ENCODE assay signal across 8 mouse cellular contexts in the genomic region with DNA sequence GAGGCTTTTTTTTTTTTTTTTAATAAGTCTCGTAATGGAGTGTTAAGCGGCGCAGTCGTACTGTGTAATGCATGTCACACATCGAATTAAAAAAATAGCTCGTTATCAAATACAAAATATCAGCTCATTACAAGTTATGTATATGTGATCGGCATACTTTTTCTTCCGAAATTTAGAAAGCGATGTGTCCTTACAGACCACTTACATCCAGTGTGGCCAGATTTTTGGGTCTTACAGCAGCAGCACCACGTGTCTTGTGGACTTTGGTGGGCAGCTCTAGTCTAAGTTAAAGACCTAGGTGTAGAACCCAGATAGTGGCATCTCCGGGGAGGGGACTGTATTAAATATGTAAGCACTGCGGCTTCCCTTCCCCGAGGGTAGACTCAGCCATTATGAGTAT. TPM values are rescaled to one million over a fixed set of nuclear protein-coding genes. Genes with fewer than 3 reads are reported as not detected.
DNase-seq lines count a peak whose midpoint lies in the region; ATAC-seq and TF ChIP-seq lines count a peak whose summit lies in the region.

No protein-coding gene starts in this region.

- peaks cover 16% of the 10 kb centered on the region for H3K36me3 ChIP-seq in heart, embryonic 15.5 days
- peaks cover 18% of the 10 kb centered on the region for H3K36me3 ChIP-seq in liver, embryonic 12.5 days
- peaks cover 13% of the 10 kb centered on the region; the same call in 1 of the 2 replicates for H3K36me3 ChIP-seq in stomach, embryonic 14.5 days (ENCODE audit: control insufficient read depth, insufficient read depth, low read length)

- peaks cover 22% of the 10 kb centered on the region for H3K4me1 ChIP-seq in bone marrow macrophage, adult 2 months (ENCODE audit: control insufficient read depth, insufficient read depth, low read length)
- peaks cover 30% of the 10 kb centered on the region for H3K4me1 ChIP-seq in heart, embryonic 15.5 days (replicated peaks)
- H3K4me1 ChIP-seq in liver, embryonic 12.5 days = peaks cover 29% of the 10 kb centered on the region
- H3K4me1 ChIP-seq in stomach, embryonic 14.5 days (ENCODE audit: control insufficient read depth, insufficient read depth, low read length) = peaks cover 12% of the 10 kb centered on the region; the same call in 1 of the 2 replicates

- H3K27me3 ChIP-seq in heart, embryonic 15.5 days = no peaks in the 10 kb centered on the region
- H3K27me3 ChIP-seq in liver, embryonic 12.5 days (replicated peaks) = no peaks in the 10 kb centered on the region
- no peaks in the 10 kb centered on the region for H3K27me3 ChIP-seq in stomach, embryonic 14.5 days (ENCODE audit: control insufficient read depth, insufficient read depth, low read length)

- 2% methylated on average over 13 of the region's 13 CpGs for WGBS in heart, embryonic 15.5 days
- WGBS in liver, embryonic 12.5 days (ENCODE audit: insufficient replicate concordance) = under 1% methylated on average over 13 of the region's 13 CpGs
- WGBS in stomach, embryonic 14.5 days = 1% methylated on average over 13 of the region's 13 CpGs

- H3K4me3 ChIP-seq in bone marrow macrophage, adult 2 months (ENCODE audit: insufficient read depth, low read length) = peak overlapping the region; percentile 81
- H3K4me3 ChIP-seq in heart, embryonic 15.5 days = peak overlapping the region; percentile 91
- H3K4me3 ChIP-seq in liver, embryonic 12.5 days = peak overlapping the region; percentile 95
- H3K4me3 ChIP-seq in stomach, embryonic 14.5 days (ENCODE audit: low read depth, low read length) = peak overlapping the region; percentile 91

- peak overlapping the region; percentile 84; the same call in 1 of the 2 replicates for H3K27ac ChIP-seq in bone marrow macrophage, adult 2 months (ENCODE audit: insufficient read depth, low read depth, low read length)
- peak overlapping the region; percentile 92 for H3K27ac ChIP-seq in heart, embryonic 15.5 days
- peak overlapping the region; percentile 90 for H3K27ac ChIP-seq in liver, embryonic 12.5 days
- H3K27ac ChIP-seq in stomach, embryonic 14.5 days (ENCODE audit: low read length) = peak overlapping the region; percentile 89; the same call in 1 of the 2 replicates

- H3K9ac ChIP-seq in heart, embryonic 15.5 days = peak overlapping the region; percentile 93
- H3K9ac ChIP-seq in liver, embryonic 12.5 days = peak overlapping the region; percentile 92
- H3K9ac ChIP-seq in stomach, embryonic 14.5 days (replicated peaks; ENCODE audit: low read depth, low read length) = peak overlapping the region; percentile 82

- TF ChIP-seq POLR2A in bone marrow macrophage, adult 2 months (IDR thresholded peaks at IDR 0.05; ENCODE audit: borderline replicate concordance, low read depth, low read length) = no peak

- H3K9me3 ChIP-seq in heart, embryonic 15.5 days (replicated peaks) = no peaks in the 10 kb centered on the region
- no peaks in the 10 kb centered on the region for H3K9me3 ChIP-seq in liver, embryonic 12.5 days (replicated peaks)
- H3K9me3 ChIP-seq in stomach, embryonic 14.5 days (ENCODE audit: control insufficient read depth, low read depth, low read length) = no peaks in the 10 kb centered on the region

- peak; percentile 22 for DNase-seq in kidney, adult 9 months
- DNase-seq in kidney, adult 11 months = no peak
- no peak for DNase-seq in layer of hippocampus, adult 18-20 months (ENCODE audit: low spot score in 2 of 2)
- DNase-seq in adrenal gland, adult 8-10 months = no peak

- TF ChIP-seq CTCF in bone marrow macrophage, adult 2 months (IDR thresholded peaks at IDR 0.05; ENCODE audit: low read depth, low read length) = no peak

- peak overlapping the region; percentile 76 for H3K4me2 ChIP-seq in heart, embryonic 15.5 days
- peak overlapping the region; percentile 83 for H3K4me2 ChIP-seq in liver, embryonic 12.5 days
- peak overlapping the region; percentile 62 for H3K4me2 ChIP-seq in stomach, embryonic 14.5 days (replicated peaks; ENCODE audit: low read depth, low read length)

- ATAC-seq in heart, embryonic 15.5 days (replicated peaks; ENCODE audit: insufficient number of reproducible peaks, insufficient read depth, low FRiP score, low read depth) = no peak
- ATAC-seq in liver, embryonic 12.5 days = peak; percentile 16; the same call in 1 of the 2 replicates
- ATAC-seq in stomach, embryonic 14.5 days (ENCODE audit: insufficient number of reproducible peaks, insufficient read depth, low FRiP score, low read depth) = no peak

RNA-seq across cellular contexts. Expression of gene Ttc17, which starts 0.5 kb away (rescaled TPM):
- polyA plus RNA-seq in bone marrow macrophage, adult 2 months (2012; ENCODE audit: insufficient read depth, insufficient read length, missing spikeins) = 34.5 and 38.7 TPM in 2 replicates
- polyA plus RNA-seq in heart, embryonic 15.5 days (2015; fragmentation: Nextera tagmentation; extraction: Ambion mirVana) = 14.6 and 16.0 TPM in 2 replicates
- polyA plus RNA-seq in liver, embryonic 12.5 days (2016; fragmentation: Nextera tagmentation; extraction: Ambion mirVana) = 8.2 TPM in 2 replicates
- 18.8 and 21.6 TPM in 2 replicates for polyA plus RNA-seq in stomach, embryonic 14.5 days (2014; fragmentation: Nextera tagmentation; extraction: Ambion mirVana)
- total RNA-seq in layer of hippocampus, adult 18-20 months (2021) = 10 to 100 TPM; 35.6 to 43.3 TPM
- 10 to 100 TPM; 38.5 to 48.4 (median 41.7) TPM for total RNA-seq in adrenal gland, adult 8-10 months (2022)

RNA-seq across cellular contexts. Expression of gene Api5, which starts 30.9 kb away (rescaled TPM):
- polyA plus RNA-seq in bone marrow macrophage, adult 2 months (2012; ENCODE audit: insufficient read depth, insufficient read length, missing spikeins) = 59.2 and 59.6 TPM in 2 replicates
- 70.0 and 84.7 TPM in 2 replicates for polyA plus RNA-seq in heart, embryonic 15.5 days (2015; fragmentation: Nextera tagmentation; extraction: Ambion mirVana)
- 131 and 133 TPM in 2 replicates for polyA plus RNA-seq in liver, embryonic 12.5 days (2016; fragmentation: Nextera tagmentation; extraction: Ambion mirVana)
- 147 and 159 TPM in 2 replicates for polyA plus RNA-seq in stomach, embryonic 14.5 days (2014; fragmentation: Nextera tagmentation; extraction: Ambion mirVana)
- total RNA-seq in layer of hippocampus, adult 18-20 months (2021) = 10 to 100 TPM; 64.3 to 67.6 TPM
- 10 to 100 TPM; 73.1 to 86.2 (median 82.8) TPM for total RNA-seq in adrenal gland, adult 8-10 months (2022)
